ENCODE assay signal across 34 mouse cellular contexts in the genomic region with DNA sequence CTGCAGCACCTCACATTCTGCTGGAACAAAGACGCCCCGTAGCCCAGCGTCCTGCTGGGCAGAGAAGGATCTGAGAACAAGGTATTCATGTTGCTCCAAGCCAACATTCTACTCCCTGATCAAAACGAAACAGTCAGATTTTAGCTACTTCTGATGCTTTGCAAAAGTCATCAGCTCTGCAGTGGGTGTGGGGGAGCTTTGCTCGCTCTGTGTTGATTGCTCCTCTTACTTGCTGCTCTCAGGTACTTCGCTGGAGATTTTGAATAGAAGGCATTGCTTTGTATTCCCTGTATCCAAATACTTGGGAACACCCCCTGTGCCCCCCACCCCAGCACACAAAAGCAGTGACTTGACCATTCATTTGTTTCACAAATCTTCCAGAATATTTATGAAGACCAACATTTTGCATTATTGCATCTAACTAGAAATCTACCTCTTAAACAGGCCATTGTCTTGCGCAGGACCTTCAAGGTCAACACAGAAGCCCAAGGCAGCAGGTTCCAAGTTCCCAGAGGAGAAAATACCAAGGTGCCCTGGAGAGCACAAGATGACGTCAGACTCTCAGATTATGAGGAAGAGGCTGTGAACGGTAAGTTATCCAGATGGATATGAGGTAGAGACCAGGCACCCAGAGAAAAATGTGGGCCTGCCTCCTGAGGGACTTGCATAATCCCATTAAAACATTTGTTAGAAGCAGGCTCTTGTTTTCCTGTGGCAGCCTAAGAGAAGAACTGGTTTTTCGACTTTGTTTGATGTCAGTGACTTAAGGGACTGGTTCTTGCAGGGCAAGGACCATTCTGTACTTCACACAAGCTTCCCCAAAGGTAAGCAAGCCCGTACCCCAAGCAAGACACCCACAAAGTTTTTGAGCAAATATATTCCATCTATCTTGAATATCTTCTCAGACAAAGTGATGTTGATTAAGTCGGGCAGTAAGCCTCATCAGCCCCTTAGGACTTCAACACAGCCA. TPM values are rescaled to one million over a fixed set of nuclear protein-coding genes. Genes with fewer than 3 reads are reported as not detected.
DNase-seq lines count a peak whose midpoint lies in the region; ATAC-seq and TF ChIP-seq lines count a peak whose summit lies in the region.
"Had no signal": no experiment of that assay in that cellular context is flagged by ENCODE, and none has a peak within 500 bp of the region (broad histone marks: within the 10 kb centered on the region; RNA-seq: fewer than 3 reads in every experiment).

No protein-coding gene starts in this region.

- TF ChIP-seq EP300 in stomach, postnatal 0 days (optimal IDR thresholded peaks at IDR 0.05), result no peak

- DNase-seq in kidney, adult 9 months, result peak; percentile 35
- no peak for DNase-seq in kidney, postnatal 36 days
- peak; percentile 16 for DNase-seq in lung, postnatal 25 days (ENCODE audit: low spot score)
- no peak for DNase-seq in lung, adult 2 months
- DNase-seq in ZHBTc4 (ENCODE audit: low read depth, low spot score), result peak; percentile 71
- peak; percentile 29 for DNase-seq in stomach, postnatal 0 days (ENCODE audit: low spot score)
- DNase-seq in adrenal gland, postnatal 36 days, result no peak
- DNase-seq: adrenal gland, postnatal 14 days; B cell, adult 2 months; cerebellum, adult 11-12 months; cerebellum, adult 9-11 months; embryo, embryonic 11 days; forebrain, postnatal 0 days; gastrocnemius, postnatal 10 days; layer of hippocampus, postnatal 36 days; liver, embryonic 13.5 days; right cerebral cortex, postnatal 25 days; spleen, adult 18-20 months; thymus, postnatal 4 days had no signal

- no peak overlapping the region for H3K4me2 ChIP-seq in stomach, postnatal 0 days (replicated peaks; ENCODE audit: low read depth)
- H3K4me2 ChIP-seq: embryonic facial prominence, embryonic 13.5 days; heart, embryonic 15.5 days; limb, embryonic 15.5 days; liver, embryonic 13.5 days; lung, embryonic 15.5 days; midbrain, embryonic 11.5 days had no signal

- no peak overlapping the region for H3K9ac ChIP-seq in stomach, postnatal 0 days (ENCODE audit: low read length)
- H3K9ac ChIP-seq: embryonic facial prominence, embryonic 13.5 days; forebrain, postnatal 0 days; heart, embryonic 15.5 days; limb, embryonic 15.5 days; liver, embryonic 13.5 days; lung, embryonic 15.5 days had no signal

- no peak for TF ChIP-seq CTCF in lung, adult 2 months (IDR thresholded peaks at IDR 0.05; ENCODE audit: insufficient read depth, low read length)
- TF ChIP-seq CTCF in stomach, postnatal 0 days (IDR thresholded peaks at IDR 0.05; ENCODE audit: low read depth), result no peak

- H3K27ac ChIP-seq in stomach, postnatal 0 days (replicated peaks), result peak overlapping the region; percentile 45
- H3K27ac ChIP-seq: embryonic facial prominence, embryonic 13.5 days; heart, embryonic 10.5 days; heart, embryonic 15.5 days; limb, embryonic 10.5 days; limb, embryonic 15.5 days; liver, embryonic 13.5 days; lung, embryonic 15.5 days had no signal

- H3K4me1 ChIP-seq in lung, adult 2 months (ENCODE audit: control insufficient read depth, insufficient read depth, low read length), result no peaks in the 10 kb centered on the region
- no peaks in the 10 kb centered on the region for H3K4me1 ChIP-seq in stomach, postnatal 0 days (replicated peaks; ENCODE audit: control insufficient read depth, insufficient read depth)
- H3K4me1 ChIP-seq: heart, embryonic 10.5 days; limb, embryonic 15.5 days; liver, embryonic 13.5 days; lung, embryonic 15.5 days had no signal

- no peak for TF ChIP-seq POLR2A in lung, adult 2 months (IDR thresholded peaks at IDR 0.05; ENCODE audit: borderline replicate concordance, extremely low read depth, low read depth, low read length)

- ATAC-seq in stomach, postnatal 0 days (ENCODE audit: low FRiP score, low TSS enrichment), result peak; percentile 64
- ATAC-seq: forebrain, postnatal 0 days; hindbrain, embryonic 16.5 days; midbrain, embryonic 16.5 days had no signal

- 33% methylated on average over 12 of the region's 12 CpGs for WGBS in lung, adult 2 months
- WGBS in stomach, postnatal 0 days, result 29% methylated on average over 12 of the region's 12 CpGs

- H3K27me3 ChIP-seq in stomach, postnatal 0 days (ENCODE audit: control insufficient read depth, insufficient read depth, low read length), result no peaks in the 10 kb centered on the region
- H3K27me3 ChIP-seq: embryonic facial prominence, embryonic 13.5 days; heart, embryonic 15.5 days; limb, embryonic 15.5 days; lung, embryonic 15.5 days had no signal

- H3K4me3 ChIP-seq in lung, adult 2 months (replicated peaks; ENCODE audit: extremely low read depth, low read depth, low read length), result no peak overlapping the region
- H3K4me3 ChIP-seq in stomach, postnatal 0 days (ENCODE audit: low read depth, low read length), result no peak overlapping the region
- H3K4me3 ChIP-seq: embryonic facial prominence, embryonic 13.5 days; erythroblast, embryonic 14.5 days; heart, embryonic 10.5 days; heart, embryonic 15.5 days; limb, embryonic 10.5 days; limb, embryonic 15.5 days; liver, embryonic 13.5 days; lung, embryonic 15.5 days had no signal

- H3K9me3 ChIP-seq in stomach, postnatal 0 days (ENCODE audit: control insufficient read depth, low read length), result no peaks in the 10 kb centered on the region
- H3K9me3 ChIP-seq: embryonic facial prominence, embryonic 13.5 days; G1E; heart, embryonic 10.5 days; heart, embryonic 15.5 days; limb, embryonic 10.5 days; limb, embryonic 15.5 days; liver, embryonic 13.5 days; lung, embryonic 15.5 days had no signal

- H3K36me3 ChIP-seq in stomach, postnatal 0 days (ENCODE audit: control insufficient read depth, insufficient read depth, low read length), result no peaks in the 10 kb centered on the region
- H3K36me3 ChIP-seq: embryonic facial prominence, embryonic 13.5 days; G1E; heart, embryonic 10.5 days; heart, embryonic 15.5 days; limb, embryonic 10.5 days; limb, embryonic 15.5 days; liver, embryonic 13.5 days; lung, embryonic 15.5 days had no signal

RNA-seq across cellular contexts. Expression of a gene that starts 14.7 kb away (rescaled TPM):
- 2.3 and 3.2 TPM in 2 replicates for polyA plus RNA-seq in lung, adult 2 months (2012; rRNA removed)
- polyA plus RNA-seq in stomach, postnatal 0 days (2015; fragmentation: Nextera tagmentation; extraction: Ambion mirVana), result 13.9 and 14.2 TPM in 2 replicates
- total RNA-seq in adrenal gland, postnatal 36 days (2021), result under 1 TPM; 0.07 TPM
- total RNA-seq: adrenal gland, postnatal 14 days; granulocyte monocyte progenitor cell, adult 5-6 weeks; neutrophil, adult 5-6 weeks had no signal
- polyA plus RNA-seq: erythroblast, embryonic 14.5 days; forebrain, embryonic 11.5 days; G1E; limb, embryonic 10.5 days; liver, embryonic 13.5 days; midbrain, embryonic 11.5 days; neural tube, embryonic 11.5 days had no signal

Comparison
In these comparisons a context has a peak if more than half of its experiments do, and no peak if none do; other contexts are left out.
1. DNase-seq: peak in kidney, adult 9 months (single experiment), lung, postnatal 25 days (single experiment), ZHBTc4 (single experiment) and stomach, postnatal 0 days (single experiment); none in kidney, postnatal 36 days (0 of 2), lung, adult 2 months (single experiment) and adrenal gland, postnatal 36 days (0 of 2).